Mouse (Mus musculus): Measurements from ENCODE around the gene Iqcj. TPM values are rescaled to one million over a fixed set of nuclear protein-coding genes. Genes with fewer than 3 reads are reported as not detected.

The Iqcj gene
- polyA plus RNA-seq, 1 experiment: not detected

- no peaks in the 10 kb centered on the region for H3K36me3 ChIP-seq (ENCODE audit: control insufficient read depth, insufficient read depth, low read length)
- H3K27ac ChIP-seq (ENCODE audit: insufficient read depth, low read depth, low read length): no peak overlapping the region
- 70% methylated on average over 1 of the region's 1 CpGs for WGBS
- H3K4me1 ChIP-seq (ENCODE audit: control insufficient read depth, insufficient read depth, insufficient read length, low read length): no peaks in the 10 kb centered on the region
- H3K27me3 ChIP-seq (ENCODE audit: control insufficient read depth, insufficient read depth, low read length): no peaks in the 10 kb centered on the region
- H3K4me3 ChIP-seq (ENCODE audit: low read depth, low read length): no peak overlapping the region
- TF ChIP-seq POLR2A (IDR thresholded peaks at IDR 0.05; ENCODE audit: low read depth, low read length) (no peak), CTCF (IDR thresholded peaks at IDR 0.05; ENCODE audit: extremely low read depth, insufficient read length, insufficient replicate concordance, low read depth, low read length) (no peak)
These were observed 88.0 kb downstream of the Iqcj start for GRCm38 (mm10) chr3:67980006-67980405.

- Histone ChIP-seq H3K27ac (ENCODE audit: insufficient read depth, low read depth, low read length) (no peak overlapping the region), H3K36me3 (ENCODE audit: control insufficient read depth, insufficient read depth, low read length) (no peaks in the 10 kb centered on the region), H3K4me1 (ENCODE audit: control insufficient read depth, insufficient read depth, insufficient read length, low read length) (no peaks in the 10 kb centered on the region), H3K4me3 (ENCODE audit: low read depth, low read length) (no peak overlapping the region), H3K27me3 (ENCODE audit: control insufficient read depth, insufficient read depth, low read length) (no peaks in the 10 kb centered on the region)
- 63% methylated on average over 12 of the region's 12 CpGs for WGBS
- no peak for TF ChIP-seq POLR2A (IDR thresholded peaks at IDR 0.05; ENCODE audit: low read depth, low read length)
- no peak for TF ChIP-seq CTCF (IDR thresholded peaks at IDR 0.05; ENCODE audit: extremely low read depth, insufficient read length, insufficient replicate concordance, low read depth, low read length)
These were observed 91.3 kb downstream of the Iqcj start for GRCm38 (mm10) chr3:67983329-67983728.

- whole genome bisulfite sequencing: 82% methylated on average over 4 of the region's 4 CpGs
- H3K4me1 ChIP-seq (ENCODE audit: control insufficient read depth, insufficient read depth, insufficient read length, low read length): no peaks in the 10 kb centered on the region
These were observed 110.4 kb downstream of the Iqcj start for GRCm38 (mm10) chr3:68002415-68002814.

GRCm38 (mm10) chr3:68012342-68012741 lies 120.3 kb downstream of the Iqcj start:
- H3K4me1 ChIP-seq (ENCODE audit: control insufficient read depth, insufficient read depth, insufficient read length, low read length): no peaks in the 10 kb centered on the region
- TF ChIP-seq CTCF (IDR thresholded peaks at IDR 0.05; ENCODE audit: extremely low read depth, insufficient read length, insufficient replicate concordance, low read depth, low read length): no peak
- TF ChIP-seq POLR2A (IDR thresholded peaks at IDR 0.05; ENCODE audit: low read depth, low read length): no peak
- no peaks in the 10 kb centered on the region for H3K36me3 ChIP-seq (ENCODE audit: control insufficient read depth, insufficient read depth, low read length)
- H3K4me3 ChIP-seq (ENCODE audit: low read depth, low read length): no peak overlapping the region
- no peaks in the 10 kb centered on the region for H3K27me3 ChIP-seq (ENCODE audit: control insufficient read depth, insufficient read depth, low read length)
- no peak overlapping the region for H3K27ac ChIP-seq (ENCODE audit: insufficient read depth, low read depth, low read length)

More at GRCm38 (mm10) chr3:68002415-68002814, 110.4 kb downstream of the Iqcj start:
- Histone ChIP-seq H3K27ac (ENCODE audit: insufficient read depth, low read depth, low read length) (no peak overlapping the region), H3K27me3 (ENCODE audit: control insufficient read depth, insufficient read depth, low read length) (no peaks in the 10 kb centered on the region), H3K4me3 (ENCODE audit: low read depth, low read length) (no peak overlapping the region), H3K36me3 (ENCODE audit: control insufficient read depth, insufficient read depth, low read length) (no peaks in the 10 kb centered on the region)
- TF ChIP-seq POLR2A (IDR thresholded peaks at IDR 0.05; ENCODE audit: low read depth, low read length) (no peak), CTCF (IDR thresholded peaks at IDR 0.05; ENCODE audit: extremely low read depth, insufficient read length, insufficient replicate concordance, low read depth, low read length) (no peak)

- Histone ChIP-seq H3K27me3 (ENCODE audit: control insufficient read depth, insufficient read depth, low read length) (no peaks in the 10 kb centered on the region), H3K27ac (ENCODE audit: insufficient read depth, low read depth, low read length) (no peak overlapping the region), H3K4me3 (ENCODE audit: low read depth, low read length) (no peak overlapping the region), H3K4me1 (ENCODE audit: control insufficient read depth, insufficient read depth, insufficient read length, low read length) (no peaks in the 10 kb centered on the region), H3K36me3 (ENCODE audit: control insufficient read depth, insufficient read depth, low read length) (no peaks in the 10 kb centered on the region)
- 76% methylated on average over 1 of the region's 1 CpGs for WGBS
- TF ChIP-seq CTCF (IDR thresholded peaks at IDR 0.05; ENCODE audit: extremely low read depth, insufficient read length, insufficient replicate concordance, low read depth, low read length): no peak
- TF ChIP-seq POLR2A (IDR thresholded peaks at IDR 0.05; ENCODE audit: low read depth, low read length): no peak
These were observed 123.8 kb downstream of the Iqcj start for GRCm38 (mm10) chr3:68015786-68016185.

GRCm38 (mm10) chr3:68019401-68019800 lies 127.4 kb downstream of the Iqcj start:
- no peak for TF ChIP-seq CTCF (IDR thresholded peaks at IDR 0.05; ENCODE audit: extremely low read depth, insufficient read length, insufficient replicate concordance, low read depth, low read length)
- TF ChIP-seq POLR2A (IDR thresholded peaks at IDR 0.05; ENCODE audit: low read depth, low read length): no peak
- WGBS: 75% methylated on average over 4 of the region's 4 CpGs
- H3K36me3 ChIP-seq (ENCODE audit: control insufficient read depth, insufficient read depth, low read length): no peaks in the 10 kb centered on the region
- no peaks in the 10 kb centered on the region for H3K4me1 ChIP-seq (ENCODE audit: control insufficient read depth, insufficient read depth, insufficient read length, low read length)
- H3K4me3 ChIP-seq (ENCODE audit: low read depth, low read length): no peak overlapping the region
- H3K27ac ChIP-seq (ENCODE audit: insufficient read depth, low read depth, low read length): no peak overlapping the region
- no peaks in the 10 kb centered on the region for H3K27me3 ChIP-seq (ENCODE audit: control insufficient read depth, insufficient read depth, low read length)

- 44% methylated on average over 3 of the region's 3 CpGs for whole genome bisulfite sequencing
- no peak overlapping the region for H3K27ac ChIP-seq (ENCODE audit: insufficient read depth, low read depth, low read length)
- no peaks in the 10 kb centered on the region for H3K36me3 ChIP-seq (ENCODE audit: control insufficient read depth, insufficient read depth, low read length)
- no peaks in the 10 kb centered on the region for H3K27me3 ChIP-seq (ENCODE audit: control insufficient read depth, insufficient read depth, low read length)
- H3K4me3 ChIP-seq (ENCODE audit: low read depth, low read length): no peak overlapping the region
- TF ChIP-seq CTCF (IDR thresholded peaks at IDR 0.05; ENCODE audit: extremely low read depth, insufficient read length, insufficient replicate concordance, low read depth, low read length) (no peak), POLR2A (IDR thresholded peaks at IDR 0.05; ENCODE audit: low read depth, low read length) (no peak)
- H3K4me1 ChIP-seq (ENCODE audit: control insufficient read depth, insufficient read depth, insufficient read length, low read length): no peaks in the 10 kb centered on the region
These were observed 144.1 kb downstream of the Iqcj start for GRCm38 (mm10) chr3:68036097-68036496.

GRCm38 (mm10) chr3:68042951-68043350 lies 150.9 kb downstream of the Iqcj start:
- Histone ChIP-seq H3K4me3 (ENCODE audit: low read depth, low read length) (no peak overlapping the region), H3K27me3 (ENCODE audit: control insufficient read depth, insufficient read depth, low read length) (no peaks in the 10 kb centered on the region), H3K36me3 (ENCODE audit: control insufficient read depth, insufficient read depth, low read length) (no peaks in the 10 kb centered on the region), H3K27ac (ENCODE audit: insufficient read depth, low read depth, low read length) (no peak overlapping the region), H3K4me1 (ENCODE audit: control insufficient read depth, insufficient read depth, insufficient read length, low read length) (no peaks in the 10 kb centered on the region)
- WGBS: 87% methylated on average over 2 of the region's 2 CpGs
- TF ChIP-seq CTCF (IDR thresholded peaks at IDR 0.05; ENCODE audit: extremely low read depth, insufficient read length, insufficient replicate concordance, low read depth, low read length): no peak
